Mouse (Mus musculus): ENCODE measurements around the gene Hirip3.

Hirip3 gene

DNA sequence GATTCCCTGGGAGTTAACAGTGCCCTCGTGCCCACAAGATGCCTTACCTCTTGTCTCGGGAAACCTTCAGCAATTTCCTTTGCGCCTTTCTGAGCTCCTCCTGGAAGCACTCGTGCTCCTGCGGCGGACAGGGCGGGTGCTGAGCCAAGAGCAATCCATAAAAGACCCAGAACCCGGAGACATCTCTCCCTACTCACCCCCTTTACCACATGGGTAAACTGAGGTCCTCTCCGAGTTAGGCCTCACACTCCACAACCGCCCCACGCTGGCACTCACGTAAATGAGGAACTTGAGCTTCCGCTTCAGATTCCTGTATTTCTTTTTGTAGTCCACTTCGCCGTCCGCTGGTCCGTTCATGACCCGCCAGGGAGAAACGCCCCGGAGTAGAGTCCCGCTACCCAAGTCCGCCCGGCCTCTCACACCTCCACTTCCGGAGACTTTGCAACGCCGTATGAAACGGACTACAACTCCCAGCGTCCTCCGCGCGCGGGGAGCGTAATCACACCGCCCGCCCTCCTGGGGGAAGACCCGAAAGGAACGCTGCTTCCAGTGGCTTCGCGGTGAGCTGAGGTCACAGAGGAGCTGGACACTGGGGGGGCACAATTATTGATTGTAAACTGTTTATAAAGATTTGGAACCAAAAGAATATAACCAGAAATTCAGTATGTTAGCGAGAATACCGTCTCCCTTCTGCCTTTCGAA is at the start of gene Hirip3:
TSS of gene Hirip3 (plus strand) at position 544 of the 702 bp plus-strand sequence.
- DNase-seq (ENCODE audit: low spot score), result peak; percentile 99

DNA sequence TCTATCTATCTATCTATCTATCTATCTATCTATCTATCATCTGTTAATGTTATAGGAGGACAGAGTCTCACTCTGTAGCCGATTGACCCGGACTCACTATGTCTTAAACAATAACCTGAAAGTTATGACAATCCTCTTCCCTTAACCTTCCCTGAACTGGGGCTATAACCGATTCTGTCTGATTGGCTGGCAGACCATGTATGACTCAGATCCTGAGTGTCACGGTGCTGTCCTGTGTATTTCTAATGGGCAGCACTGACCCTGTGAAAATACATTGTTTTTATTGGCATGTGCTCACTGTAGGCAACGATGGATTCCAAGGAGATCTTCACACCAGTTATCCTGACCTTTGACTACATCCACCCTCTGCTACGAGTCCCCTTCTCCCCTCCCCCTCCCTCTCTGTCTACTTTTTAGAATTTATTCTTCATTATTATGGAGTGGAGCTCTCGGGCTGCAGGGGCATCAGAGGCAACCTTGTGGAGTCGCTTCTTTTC is 46.0 kb upstream of the Hirip3 start:
- no peak for DNase-seq (ENCODE audit: low spot score)

DNA sequence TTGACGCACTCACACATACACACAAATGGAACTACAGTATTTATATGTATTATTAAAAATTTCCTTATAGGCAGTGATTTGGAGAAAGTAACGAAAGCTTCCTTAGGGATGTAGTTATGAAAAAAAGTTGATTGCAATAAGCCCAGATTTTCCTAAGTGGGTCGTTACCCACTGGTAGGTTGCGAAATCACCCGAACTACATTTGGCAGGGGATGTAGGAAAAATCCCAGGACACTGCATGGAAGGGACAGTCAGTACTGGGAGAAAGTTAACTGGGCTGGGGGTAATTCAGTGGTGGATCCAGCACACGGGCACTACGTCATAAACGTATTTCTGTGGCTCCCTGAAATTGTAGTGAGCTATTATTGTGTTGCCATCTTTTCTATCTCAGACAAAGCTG is 45.3 kb upstream of the Hirip3 start:
- no peak for DNase-seq (ENCODE audit: low spot score)

DNA sequence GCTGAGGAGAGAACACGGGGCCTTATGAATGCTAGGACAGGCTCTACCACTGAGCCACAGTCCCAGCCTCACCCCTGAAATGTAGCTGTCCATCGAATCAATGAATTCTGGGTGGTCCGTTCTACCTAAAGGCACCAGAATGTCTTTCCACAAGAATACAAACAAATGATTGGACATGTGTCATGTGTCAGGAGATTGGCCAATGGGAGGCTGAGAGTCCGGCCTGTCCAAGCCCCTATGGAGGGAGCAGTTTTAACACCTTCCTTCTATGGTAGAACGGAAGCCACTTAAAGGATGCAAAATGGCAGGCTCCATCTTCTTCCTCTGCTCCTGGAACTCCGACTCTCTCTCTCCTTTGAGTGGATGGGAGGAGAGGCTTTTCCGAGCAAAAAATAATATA is 44.2 kb upstream of the Hirip3 start:
- DNase-seq (ENCODE audit: low spot score), result no peak

DNA sequence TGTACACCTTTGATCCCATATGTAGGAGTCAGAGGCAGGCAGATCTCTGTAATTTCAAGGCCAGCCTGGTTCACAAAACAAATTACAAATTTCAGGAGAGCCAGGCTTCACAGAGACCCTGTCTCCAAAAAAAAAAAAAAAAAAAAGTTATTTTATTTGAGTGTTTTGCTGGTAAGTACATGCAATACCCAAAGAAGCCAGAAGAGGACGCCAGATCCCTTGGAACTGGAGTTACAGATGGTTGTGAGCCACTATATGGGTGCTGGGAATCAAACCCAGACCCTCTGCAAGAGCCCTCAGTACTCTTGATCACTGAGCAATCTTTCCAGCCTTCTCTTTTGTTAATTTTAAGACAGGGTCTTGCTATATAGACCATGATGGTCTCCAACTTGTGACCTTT is 43.0 kb upstream of the Hirip3 start:
- DNase-seq (ENCODE audit: low spot score), result no peak

DNA sequence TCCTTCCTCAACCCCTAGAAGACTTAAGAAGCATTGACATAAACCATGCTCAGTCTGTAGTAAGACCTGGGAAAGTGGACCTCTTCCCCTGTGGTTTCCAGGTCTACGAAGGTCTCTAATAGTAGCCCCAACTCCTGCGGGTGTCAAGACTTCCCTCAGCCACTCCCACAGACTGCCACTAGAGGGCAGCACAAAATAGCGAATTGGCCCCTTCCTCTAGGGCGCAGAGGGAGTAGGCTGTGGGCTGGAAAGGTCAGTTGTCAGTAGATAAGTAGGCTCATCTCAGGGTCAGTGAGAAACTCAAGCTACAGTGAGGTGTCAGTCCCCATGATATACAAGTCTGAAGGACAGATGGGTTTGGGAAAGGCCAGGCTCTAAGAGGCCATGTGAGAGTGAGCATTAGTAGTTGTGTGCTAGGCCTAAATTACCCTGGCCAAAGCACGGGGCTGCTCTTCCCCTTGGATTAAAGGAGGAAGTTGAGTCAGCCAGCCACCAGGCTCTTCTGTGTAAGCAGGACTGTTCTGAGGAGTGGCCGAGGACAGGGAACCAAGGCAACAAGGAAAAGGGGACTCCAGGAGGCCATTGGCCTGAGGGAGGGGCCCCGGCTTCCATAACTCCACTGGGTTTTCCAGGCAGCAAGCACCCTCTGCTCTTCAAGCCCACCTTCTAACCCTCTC is 39.8 kb upstream of the Hirip3 start:
- DNase-seq (ENCODE audit: low spot score), result peak; percentile 94

DNA sequence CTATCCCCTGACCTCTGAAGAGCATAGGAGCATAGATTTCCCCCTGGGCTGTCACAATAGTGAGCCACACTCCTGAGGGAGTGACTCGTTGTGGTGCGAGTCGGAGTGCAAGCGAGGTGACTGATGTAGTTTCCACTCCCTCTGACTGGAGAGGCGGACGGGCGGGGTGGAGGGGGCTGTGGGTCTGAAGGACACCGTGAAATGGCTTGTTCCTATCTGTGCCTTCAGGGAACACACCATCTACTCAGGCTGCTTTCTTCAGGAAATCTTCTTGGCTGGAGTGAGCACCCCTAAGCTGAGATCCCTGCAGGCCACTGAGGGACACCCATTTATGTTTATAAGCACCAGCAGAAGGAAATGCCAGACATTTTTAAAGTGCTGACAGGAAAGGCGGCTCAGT is 39.0 kb upstream of the Hirip3 start:
- DNase-seq (ENCODE audit: low spot score), result no peak

DNA sequence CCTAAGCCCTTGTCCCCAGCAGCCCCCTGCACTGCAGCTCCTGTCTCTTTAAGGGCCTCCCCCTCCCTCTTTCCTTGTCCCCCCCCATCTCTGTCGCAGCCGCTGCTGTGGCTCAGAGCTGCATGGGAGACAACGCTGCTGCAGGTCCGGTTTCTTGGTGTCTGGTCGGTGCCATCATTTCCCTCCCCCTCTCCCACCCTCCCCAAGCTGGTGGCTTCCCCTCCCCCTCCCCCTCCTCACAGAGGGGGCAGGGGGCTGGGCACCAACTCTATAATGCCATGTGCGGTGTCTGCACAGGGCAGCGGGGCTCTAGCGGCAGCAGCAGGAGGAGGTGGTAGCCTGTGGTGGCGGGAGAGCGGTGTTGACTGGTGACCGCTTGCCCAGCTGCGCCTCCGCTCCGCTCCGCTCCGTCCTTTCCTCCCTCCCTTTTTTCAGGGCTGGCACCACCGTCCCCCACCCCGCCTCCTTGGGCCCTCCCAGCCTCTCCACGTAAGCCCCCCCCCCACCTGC is 38.5 kb upstream of the Hirip3 start:
- peak; percentile 35 for DNase-seq (ENCODE audit: low spot score)

DNA sequence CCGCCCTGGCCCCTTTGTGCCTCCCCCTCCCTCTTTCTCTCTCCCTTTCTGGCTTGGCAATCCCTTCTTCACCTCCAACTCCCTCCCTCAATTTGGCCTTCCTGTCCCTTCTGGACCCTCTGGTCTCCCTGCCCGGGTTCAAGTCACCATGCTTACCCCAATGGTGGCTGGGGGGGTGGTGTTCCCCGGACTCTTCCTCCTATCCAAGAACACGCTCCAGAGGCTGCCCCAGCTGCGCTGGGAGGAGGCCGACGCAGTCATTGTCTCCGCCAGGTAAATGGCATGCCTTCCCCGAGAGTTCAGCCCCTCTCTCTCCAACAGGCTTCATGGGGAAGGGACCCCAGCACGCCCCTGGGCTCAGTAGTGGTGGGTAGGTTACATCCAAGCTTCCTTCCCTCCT is 37.8 kb upstream of the Hirip3 start:
- DNase-seq (ENCODE audit: low spot score), result no peak

DNA sequence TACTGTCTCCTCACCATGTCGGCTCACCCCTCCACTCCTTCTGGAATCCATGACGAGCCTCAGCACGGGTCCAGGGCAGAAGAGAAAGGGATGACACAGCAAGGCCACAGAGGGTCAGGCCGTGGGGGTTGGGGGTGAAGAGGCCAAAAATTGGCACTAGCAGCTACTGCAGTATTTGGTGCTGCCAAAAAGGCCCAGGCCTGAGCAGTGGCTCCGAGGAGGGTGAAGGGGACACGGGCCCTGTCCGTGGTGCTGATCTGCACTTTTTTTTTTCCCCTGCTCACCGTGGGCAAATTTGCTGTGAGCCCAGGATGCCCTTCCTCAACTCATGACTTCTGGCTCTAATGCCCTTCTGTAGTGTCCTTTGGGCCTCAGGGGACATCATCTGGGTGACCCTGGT is 36.4 kb upstream of the Hirip3 start:
- peak; percentile 66 for DNase-seq (ENCODE audit: low spot score)

DNA sequence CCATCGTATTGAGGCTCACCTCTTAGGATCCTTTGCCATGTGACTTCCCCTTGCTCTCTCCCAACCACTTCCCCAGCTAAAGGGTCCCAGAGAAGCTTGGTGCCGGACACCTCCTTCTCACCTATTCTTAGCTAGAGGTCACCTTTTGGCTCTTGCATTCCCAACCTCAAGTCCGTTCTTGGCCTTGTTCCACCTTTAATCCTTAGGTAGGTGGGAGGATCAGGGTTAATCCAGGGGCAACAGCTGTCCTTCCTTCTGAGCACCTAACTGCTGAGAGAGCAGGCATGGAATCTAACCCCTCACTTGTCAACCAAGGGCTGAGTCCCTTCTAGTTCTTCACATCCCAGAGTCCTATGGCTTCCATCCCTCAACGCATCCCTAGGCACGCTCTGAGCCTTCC is 35.8 kb upstream of the Hirip3 start:
- no peak for DNase-seq (ENCODE audit: low spot score)

DNA sequence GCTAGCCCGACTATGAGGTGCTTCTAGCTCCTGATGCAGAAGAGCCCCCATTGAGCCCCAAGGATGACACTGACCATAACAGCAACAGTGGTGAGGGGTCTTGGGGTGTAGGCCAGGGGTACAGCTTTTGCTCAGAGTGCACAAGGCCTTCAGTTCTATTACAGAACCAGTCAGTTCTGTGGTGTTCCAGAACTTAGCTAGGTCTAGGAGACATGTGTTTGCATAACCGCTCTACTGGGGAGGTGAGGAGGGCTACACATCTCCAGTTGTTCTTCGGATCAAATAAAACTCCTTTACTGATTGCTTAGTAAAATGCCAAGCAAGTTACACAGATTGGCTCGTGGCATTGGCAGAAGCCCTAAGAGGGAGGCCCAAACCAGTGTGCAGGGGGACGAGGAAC is 30.2 kb upstream of the Hirip3 start, which contains the start of gene 4930451I11Rik:
TSS of gene 4930451I11Rik (minus strand) at position 101 of the 400 bp plus-strand sequence.
- DNase-seq (ENCODE audit: low spot score), result no peak

DNA sequence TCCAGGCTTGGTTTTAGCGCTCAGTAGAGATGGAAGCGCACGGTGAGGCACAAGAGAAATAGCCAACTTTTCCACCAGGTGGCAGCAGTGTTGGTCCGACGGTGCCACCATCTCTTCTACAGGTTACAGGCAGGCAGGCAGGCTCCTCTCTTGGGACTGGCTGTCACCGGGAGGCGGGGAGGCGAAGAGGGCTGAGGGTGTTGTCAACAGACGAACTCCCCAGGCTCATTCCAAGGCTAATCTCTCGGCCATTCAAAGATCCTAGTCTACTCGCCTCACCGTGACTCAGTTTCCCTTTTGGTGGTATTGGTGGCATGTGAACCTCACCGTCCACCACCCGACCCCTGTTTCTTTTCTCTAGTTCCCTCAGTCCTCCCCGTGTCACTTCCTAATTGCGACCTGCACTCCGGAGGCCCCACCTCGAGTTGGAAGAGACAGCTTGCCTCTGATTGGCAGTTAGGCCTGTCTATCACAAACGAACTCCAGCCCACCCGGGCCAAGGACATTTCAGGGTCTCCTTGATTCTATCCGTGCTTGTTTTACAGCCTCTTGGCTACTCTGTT is 29.7 kb upstream of the Hirip3 start:
- peak; percentile 90 for DNase-seq (ENCODE audit: low spot score)

DNA sequence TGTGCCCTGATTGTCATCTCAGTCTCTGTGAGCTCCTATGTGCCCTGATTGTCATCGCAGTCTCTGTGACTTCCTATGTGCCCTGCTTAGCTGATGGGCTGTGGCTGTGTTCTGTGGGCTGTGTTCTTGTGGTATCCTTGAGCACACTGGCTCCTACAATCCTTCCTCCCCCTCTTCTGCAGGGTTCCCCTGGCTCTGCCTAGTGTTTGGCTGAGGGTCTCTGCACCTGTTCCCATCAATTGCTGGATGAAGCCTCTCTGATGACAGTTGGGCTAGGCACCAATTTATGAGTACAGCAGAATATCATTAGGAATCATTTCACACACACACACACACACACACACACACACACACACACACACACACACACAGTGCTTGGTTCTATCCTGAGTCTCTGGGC is 28.5 kb upstream of the Hirip3 start:
- DNase-seq (ENCODE audit: low spot score), result no peak

DNA sequence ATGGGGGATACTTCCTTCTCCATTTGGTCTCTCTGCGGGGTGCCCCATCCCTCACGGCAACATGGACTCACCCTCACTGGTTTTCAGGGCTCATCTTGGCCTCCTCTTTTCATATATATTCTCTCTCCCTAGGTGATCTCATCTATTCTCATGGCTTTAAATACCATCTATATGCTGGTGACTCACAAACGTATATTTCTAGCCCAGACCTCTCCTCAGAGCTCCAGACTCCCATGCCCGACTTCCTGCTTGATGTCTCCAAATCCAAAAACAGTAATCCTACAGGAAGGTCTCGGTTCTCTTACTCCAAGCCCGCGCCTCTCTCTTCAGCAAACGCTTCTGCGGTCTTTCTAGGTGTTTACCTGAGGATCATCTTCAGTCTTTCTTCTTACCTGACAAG is 18.5 kb upstream of the Hirip3 start:
- no peak for DNase-seq (ENCODE audit: low spot score)

DNA sequence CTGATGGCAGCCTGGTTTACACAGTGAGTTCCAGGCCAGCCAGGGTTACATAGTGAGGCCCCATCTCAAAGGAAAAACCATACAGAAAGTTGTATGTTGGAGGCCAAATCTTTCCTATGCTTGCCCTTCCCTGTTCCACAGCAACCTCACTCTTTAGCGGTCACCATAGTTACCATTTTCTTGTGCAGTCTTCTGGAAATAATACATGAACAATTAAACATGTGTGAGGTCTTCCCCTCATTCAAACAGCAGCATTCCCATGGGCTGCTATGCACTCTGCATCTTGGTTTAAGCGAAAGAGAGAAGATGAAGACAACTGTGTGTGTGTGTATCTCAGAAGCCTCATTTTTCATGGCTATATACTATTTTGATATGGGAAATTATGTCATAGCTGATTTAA is 16.3 kb upstream of the Hirip3 start:
- DNase-seq (ENCODE audit: low spot score), result peak; percentile 61

DNA sequence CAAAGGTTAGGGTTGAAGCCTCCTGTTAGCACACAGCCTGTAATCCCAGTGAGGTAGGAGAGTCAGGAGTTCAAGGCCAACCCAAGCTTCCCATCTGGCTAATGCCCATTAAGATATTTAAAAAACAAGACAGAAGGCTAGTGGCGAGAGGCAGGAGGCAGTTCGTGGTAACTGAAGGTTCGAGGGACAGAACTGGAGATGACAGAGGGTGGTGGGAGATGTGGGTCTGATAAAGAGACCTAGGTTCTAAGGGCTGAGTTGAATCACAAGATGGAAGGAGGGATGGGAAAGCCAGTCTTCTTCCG is 14.7 kb upstream of the Hirip3 start, which contains the start of gene Doc2a:
TSS of gene Doc2a (plus strand) at position 301 of the 305 bp plus-strand sequence.
- DNase-seq (ENCODE audit: low spot score), result no peak

DNA sequence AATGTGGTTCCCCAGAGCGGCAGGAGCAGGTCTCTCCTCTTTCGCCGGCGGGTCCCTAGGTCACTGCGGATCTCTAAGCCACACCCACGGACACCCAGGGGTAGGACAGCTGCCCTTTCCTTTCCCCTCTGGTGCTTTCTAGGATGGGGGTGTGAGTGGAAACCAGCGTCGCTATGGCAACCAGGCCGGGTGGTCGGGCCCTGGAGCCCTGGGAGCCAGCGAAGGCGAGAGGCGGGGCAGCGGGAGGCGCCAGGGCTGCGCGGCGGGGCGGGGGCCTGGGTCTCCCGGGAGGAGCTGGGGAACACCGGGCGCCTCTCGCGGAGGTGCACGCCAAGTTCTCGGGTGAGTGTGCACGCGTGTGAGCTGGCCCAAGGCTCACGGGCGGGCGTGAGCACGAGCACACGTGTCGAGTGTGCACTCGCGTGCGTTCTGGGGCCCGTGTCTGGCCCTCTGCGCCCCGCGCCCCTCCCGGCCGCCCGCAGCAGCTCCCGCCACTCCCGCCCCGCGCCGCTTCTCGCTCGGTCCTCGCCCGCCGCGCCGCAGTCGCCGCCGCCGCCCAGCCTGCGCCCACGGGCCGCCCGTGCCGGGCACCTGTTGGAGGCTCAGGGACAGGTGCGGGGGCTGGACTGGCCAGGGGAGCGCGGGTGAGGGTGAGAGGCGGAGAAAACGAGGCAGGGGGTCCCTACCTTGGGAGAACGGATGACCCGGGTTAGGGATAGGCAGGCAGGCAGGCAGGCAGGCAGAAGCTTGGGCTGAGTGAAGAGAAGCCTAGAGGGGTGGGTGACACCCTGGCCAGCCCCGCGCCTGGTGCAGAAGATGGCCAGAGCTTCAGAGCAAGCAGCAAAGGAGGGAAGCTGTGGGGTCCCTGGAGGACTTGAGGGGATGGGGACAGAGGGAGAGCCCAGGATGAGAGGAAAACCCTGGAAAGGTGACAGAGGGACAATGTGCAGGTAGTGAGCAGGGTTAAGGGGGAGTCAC is 14.1 kb upstream of the Hirip3 start:
- peak; percentile 81 for DNase-seq (ENCODE audit: low spot score)

DNA sequence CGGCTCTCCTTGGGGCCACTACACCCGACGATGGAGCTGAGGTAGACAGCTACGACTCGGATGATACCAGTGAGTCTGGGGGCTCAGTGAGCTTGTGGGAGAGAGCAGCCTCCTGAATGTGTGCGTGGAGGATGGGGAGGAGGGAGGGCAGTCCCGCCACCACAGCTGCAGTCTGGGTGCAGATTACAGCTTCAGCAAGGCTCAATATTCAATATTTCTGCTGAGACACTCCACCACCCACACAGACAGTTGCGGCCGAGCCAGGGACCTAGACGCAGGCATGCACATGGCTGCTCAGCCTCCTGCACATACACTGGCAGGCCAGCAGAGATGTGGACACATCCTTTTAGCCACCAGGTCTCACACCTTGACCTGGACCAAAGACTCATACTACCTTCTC is 13.0 kb upstream of the Hirip3 start:
- DNase-seq (ENCODE audit: low spot score), result no peak

DNA sequence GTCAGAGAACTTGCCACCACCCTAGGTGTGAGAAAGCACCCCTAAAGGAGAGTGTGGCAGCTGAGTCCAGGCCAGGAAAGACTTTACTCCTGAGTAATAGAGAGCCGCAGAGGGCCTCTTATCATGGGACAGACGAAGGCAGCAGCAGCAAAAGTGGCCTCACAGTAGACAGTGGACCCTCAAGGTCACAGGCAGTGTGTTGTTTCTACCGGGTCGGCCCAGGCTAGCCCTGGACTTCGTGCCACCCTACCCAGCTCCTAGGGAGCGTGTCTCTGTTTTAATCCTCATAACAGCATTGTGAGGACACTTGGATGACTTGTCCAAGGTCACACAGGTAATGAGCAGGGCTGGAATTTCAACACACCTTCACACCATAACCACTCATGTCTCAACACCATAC is 11.6 kb upstream of the Hirip3 start:
- DNase-seq (ENCODE audit: low spot score), result no peak

DNA sequence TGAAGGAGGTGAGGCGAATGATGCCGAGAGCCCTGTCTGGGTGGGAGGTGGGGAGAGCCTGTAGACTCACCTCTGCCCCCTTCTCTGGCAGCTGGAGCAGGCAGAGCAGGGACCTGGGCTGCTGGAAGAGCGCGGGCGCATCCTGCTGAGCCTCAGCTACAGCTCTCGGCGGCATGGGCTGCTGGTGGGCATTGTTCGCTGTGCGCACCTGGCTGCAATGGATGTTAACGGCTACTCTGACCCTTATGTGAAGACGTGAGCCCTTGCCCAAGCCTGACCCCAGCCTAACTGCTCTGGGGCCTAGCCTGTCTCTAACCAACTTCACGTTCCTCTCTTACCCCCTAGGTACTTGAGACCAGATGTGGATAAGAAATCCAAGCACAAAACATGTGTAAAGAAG is 10.6 kb upstream of the Hirip3 start:
- no peak for DNase-seq (ENCODE audit: low spot score)

DNA sequence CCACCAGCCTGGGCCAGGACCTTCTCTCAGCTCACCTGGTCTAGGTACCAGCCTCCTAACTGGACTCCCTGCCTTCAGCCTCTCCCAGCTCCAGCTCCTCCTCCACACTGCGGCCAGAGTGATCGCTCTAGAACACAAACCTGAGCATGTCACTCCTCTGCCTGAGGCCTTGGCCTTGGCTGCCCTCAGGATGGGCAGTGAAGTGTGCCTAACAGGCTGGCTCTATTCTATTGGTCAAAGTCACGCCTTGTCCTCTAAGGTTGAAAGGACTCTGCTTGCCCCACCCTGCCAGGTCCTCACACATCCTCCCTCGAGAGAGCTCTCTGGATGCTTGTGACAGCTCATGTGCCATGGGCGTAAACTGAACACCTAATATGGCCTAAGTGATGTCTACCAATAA is 8.3 kb upstream of the Hirip3 start:
- no peak for DNase-seq (ENCODE audit: low spot score)

Data from embryo, embryonic 10.5 days (tissue).